Mouse (Mus musculus) megakaryocyte, embryonic 14.5 days (primary cell): ENCODE measurements around the gene Ddx55.

ENCODE experiments used
- FLI1 ChIP-seq: IDR thresholded peaks from 2 replicates; pipeline ENCODE4 v1.6.1; 2012; ENCODE audit warnings: low read length, inconsistent platforms, mixed read lengths
- GATA1 ChIP-seq: IDR thresholded peaks from 3 replicates; pipeline ENCODE4 v1.6.1; 2012; ENCODE audit warnings: mixed read lengths, low read length, inconsistent platforms, borderline replicate concordance

DNA sequence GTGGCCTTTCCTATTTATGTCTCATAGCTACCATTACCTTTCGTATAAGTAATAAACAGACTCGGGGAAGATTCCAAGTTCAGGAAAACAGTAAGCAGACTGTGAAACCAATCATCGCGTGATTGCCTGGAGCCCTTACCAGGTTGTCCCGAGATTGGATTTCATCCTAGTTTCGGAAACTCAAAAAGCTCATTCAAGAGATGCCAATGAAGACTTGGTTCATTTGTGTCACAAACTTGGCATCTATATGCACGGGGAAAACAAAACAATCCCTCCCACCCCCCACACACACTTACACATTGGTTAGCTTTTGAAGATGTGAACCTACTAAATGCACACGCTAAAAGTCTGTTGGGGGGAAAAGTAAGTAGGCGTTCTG lies 581 bp upstream of the Ddx55 start:
- TF ChIP-seq GATA1 (no peak), FLI1 (no peak)
